Mouse (Mus musculus) lung, embryonic 14.5 days (tissue): ENCODE data around the gene Myl4. TPM values are rescaled to one million over a fixed set of nuclear protein-coding genes. Genes with fewer than 3 reads are reported as not detected.
A peak's percentile ranks its signal among the peaks of the same experiment; 100 is the strongest.

Source experiments
- ATAC-seq: fragments of 200-750 bp; cut with Nextera tagmentation; 2 replicates; pipeline ENCODE4 v1.8.0; 2017; ENCODE audit warnings: mild to moderate bottlenecking, moderate TSS enrichment, moderate library complexity; ENCODE audit not compliant: insufficient read depth
- DNase-seq: peaks from one replicate; pipeline ENCODE4 v3.0.0-alpha.2; 2015
- H3K27ac ChIP-seq: fragments of 300-500 bp; sonication (generic); 2 replicates; pipeline ENCODE4 v1.5.1; 2014; ENCODE audit warnings: low read depth, mild to moderate bottlenecking, moderate library complexity
- H3K27me3 ChIP-seq: fragments of 300-500 bp; sonication (generic); 2 replicates; pipeline ENCODE4 v1.6.1; 2014; ENCODE audit warnings: low read length, control low read depth; ENCODE audit not compliant: insufficient read depth
- H3K36me3 ChIP-seq: fragments of 300-500 bp; sonication (generic); 2 replicates; pipeline ENCODE4 v1.6.1; 2014; ENCODE audit warnings: control low read depth; ENCODE audit not compliant: insufficient read depth
- H3K4me1 ChIP-seq: fragments of 300-500 bp; sonication (generic); 2 replicates; pipeline ENCODE4 v1.6.1; 2014; ENCODE audit warnings: antibody characterized with exemption, control low read depth; ENCODE audit not compliant: insufficient read depth
- H3K4me2 ChIP-seq: fragments of 300-500 bp; sonication (generic); 2 replicates; pipeline ENCODE4 v1.6.1; 2014; ENCODE audit warnings: mild to moderate bottlenecking
- H3K4me3 ChIP-seq: fragments of 300-500 bp; sonication (generic); 2 replicates; pipeline ENCODE4 v1.5.1; 2014; ENCODE audit warnings: low read depth, low read length
- H3K9ac ChIP-seq: fragments of 300-500 bp; sonication (generic); 2 replicates; pipeline ENCODE4 v1.6.1; 2014
- H3K9me3 ChIP-seq: fragments of 300-500 bp; sonication (generic); 2 replicates; pipeline ENCODE4 v1.6.1; 2016; ENCODE audit warnings: low read depth, low read length, control low read depth
- CTCF ChIP-seq: IDR thresholded peaks from 2 replicates; pipeline ENCODE4 v1.5.1; 2016; ENCODE audit warnings: antibody characterized with exemption, low read depth
- WGBS: fragments of 180-500 bp; shearing (Covaris S2); extraction: QIAGEN DNeasy Blood & Tissue Kit; methylation state at CpG from one replicate; pipeline ENCODE4 v1.1.7; 2014; 5-methylcytosine and 5-hydroxymethylcytosine counted together
- polyA plus RNA-seq: library from polyadenylated mRNA; unstranded; fragments of >200 nt; fragmentation: Nextera tagmentation; extraction: Ambion mirVana; gene quantifications from 2 replicates; pipeline ENCODE4 v1.2.1, GENCODE M21; 2014

The Myl4 gene
- polyA plus RNA-seq, 1 experiment from 2014 or later, result 9.8 TPM

DNA sequence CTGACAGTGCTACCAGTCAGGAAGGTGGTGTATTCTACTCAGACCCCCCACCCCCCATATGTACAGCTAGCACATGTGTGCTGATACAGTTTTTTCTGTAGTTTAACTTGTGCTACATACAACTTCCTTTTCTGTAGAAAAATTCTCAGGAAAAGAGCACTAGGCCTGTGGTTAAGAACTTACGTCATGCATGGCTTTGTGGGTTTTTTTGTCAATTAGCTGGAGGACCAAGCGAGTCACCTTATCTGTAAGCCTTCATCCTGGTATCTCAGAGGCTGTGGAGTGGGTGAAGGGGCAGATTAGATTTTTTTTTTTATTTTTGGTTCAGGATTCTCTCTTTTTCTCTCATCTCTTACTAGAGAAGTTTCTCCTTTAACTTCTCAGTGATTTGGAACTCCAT lies 63.7 kb downstream of the Myl4 start:
- 62% methylated on average over 2 of the region's 2 CpGs for WGBS

DNA sequence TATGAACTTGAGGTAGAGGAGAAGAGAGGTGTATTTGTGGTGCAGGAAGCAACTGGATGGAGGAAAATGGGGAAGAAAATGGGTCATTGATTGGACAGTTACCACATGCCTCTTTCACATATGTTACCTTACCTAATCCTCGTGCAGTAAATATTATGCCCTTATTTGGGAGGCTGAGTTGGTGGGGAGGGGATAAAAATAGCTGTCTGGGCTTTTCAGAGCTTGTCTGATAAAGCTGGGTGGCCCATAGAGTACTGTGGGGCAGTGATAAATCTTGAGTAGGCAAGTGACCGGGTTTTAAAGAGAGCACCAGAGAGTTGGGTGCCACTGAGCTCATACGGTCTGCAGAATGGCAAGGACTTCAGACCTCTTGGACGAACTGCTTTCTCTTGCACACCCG lies 65.7 kb downstream of the Myl4 start:
- H3K9ac ChIP-seq, result no peak overlapping the region
- H3K36me3 ChIP-seq, result no peaks in the 10 kb centered on the region
- H3K9me3 ChIP-seq, result no peaks in the 10 kb centered on the region
- no peak overlapping the region for H3K27ac ChIP-seq
- H3K4me2 ChIP-seq, result no peak overlapping the region
- no peak for TF ChIP-seq CTCF
- H3K4me3 ChIP-seq, result no peak overlapping the region
- H3K27me3 ChIP-seq, result no peaks in the 10 kb centered on the region
- 53% methylated on average over 5 of the region's 5 CpGs for WGBS
- no peak for ATAC-seq
- DNase-seq, result no peak
- no peaks in the 10 kb centered on the region for H3K4me1 ChIP-seq

More for the DNA sequence above, 63.7 kb downstream of the Myl4 start:
- no peaks in the 10 kb centered on the region for H3K36me3 ChIP-seq
- no peak overlapping the region for H3K4me2 ChIP-seq
- H3K4me1 ChIP-seq, result no peaks in the 10 kb centered on the region
- no peak for ATAC-seq
- no peaks in the 10 kb centered on the region for H3K9me3 ChIP-seq
- H3K27me3 ChIP-seq, result 0 out of 2 replicates have a peak, but pooled peaks cover 4% of the 10 kb centered on the region
- H3K9ac ChIP-seq, result no peak overlapping the region
- TF ChIP-seq CTCF, result no peak
- H3K27ac ChIP-seq, result no peak overlapping the region
- DNase-seq, result no peak
- no peak overlapping the region for H3K4me3 ChIP-seq

DNA sequence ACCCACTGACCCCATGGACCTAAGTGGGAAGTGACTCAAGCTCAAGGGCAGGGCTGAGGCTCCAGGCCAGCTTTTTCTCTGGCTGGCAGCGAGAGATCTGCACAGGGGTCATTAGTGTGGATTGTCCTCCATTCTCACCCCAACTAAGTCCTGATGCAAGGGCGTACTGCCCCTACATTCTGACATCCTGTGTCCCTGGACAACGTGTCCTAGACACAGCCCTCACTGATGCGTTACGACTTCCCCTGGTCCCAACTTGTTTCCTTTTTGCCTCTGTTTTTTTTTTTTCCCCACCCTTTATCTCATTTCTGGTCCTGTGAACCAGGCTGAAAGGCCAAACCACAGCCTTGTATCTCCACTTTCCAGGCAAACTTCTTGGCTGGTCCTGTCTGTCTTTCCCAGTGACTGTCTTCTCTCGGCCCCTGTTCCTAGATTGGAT lies 68.2 kb downstream of the Myl4 start:
- H3K36me3 ChIP-seq, result no peaks in the 10 kb centered on the region
- H3K4me2 ChIP-seq, result no peak overlapping the region
- DNase-seq (no peak), ATAC-seq (no peak)
- no peak overlapping the region for H3K9ac ChIP-seq
- H3K4me1 ChIP-seq, result no peaks in the 10 kb centered on the region
- no peaks in the 10 kb centered on the region for H3K27me3 ChIP-seq
- H3K9me3 ChIP-seq, result no peaks in the 10 kb centered on the region
- TF ChIP-seq CTCF, result no peak
- 53% methylated on average over 6 of the region's 6 CpGs for WGBS
- no peak overlapping the region for H3K27ac ChIP-seq
- H3K4me3 ChIP-seq, result no peak overlapping the region

DNA sequence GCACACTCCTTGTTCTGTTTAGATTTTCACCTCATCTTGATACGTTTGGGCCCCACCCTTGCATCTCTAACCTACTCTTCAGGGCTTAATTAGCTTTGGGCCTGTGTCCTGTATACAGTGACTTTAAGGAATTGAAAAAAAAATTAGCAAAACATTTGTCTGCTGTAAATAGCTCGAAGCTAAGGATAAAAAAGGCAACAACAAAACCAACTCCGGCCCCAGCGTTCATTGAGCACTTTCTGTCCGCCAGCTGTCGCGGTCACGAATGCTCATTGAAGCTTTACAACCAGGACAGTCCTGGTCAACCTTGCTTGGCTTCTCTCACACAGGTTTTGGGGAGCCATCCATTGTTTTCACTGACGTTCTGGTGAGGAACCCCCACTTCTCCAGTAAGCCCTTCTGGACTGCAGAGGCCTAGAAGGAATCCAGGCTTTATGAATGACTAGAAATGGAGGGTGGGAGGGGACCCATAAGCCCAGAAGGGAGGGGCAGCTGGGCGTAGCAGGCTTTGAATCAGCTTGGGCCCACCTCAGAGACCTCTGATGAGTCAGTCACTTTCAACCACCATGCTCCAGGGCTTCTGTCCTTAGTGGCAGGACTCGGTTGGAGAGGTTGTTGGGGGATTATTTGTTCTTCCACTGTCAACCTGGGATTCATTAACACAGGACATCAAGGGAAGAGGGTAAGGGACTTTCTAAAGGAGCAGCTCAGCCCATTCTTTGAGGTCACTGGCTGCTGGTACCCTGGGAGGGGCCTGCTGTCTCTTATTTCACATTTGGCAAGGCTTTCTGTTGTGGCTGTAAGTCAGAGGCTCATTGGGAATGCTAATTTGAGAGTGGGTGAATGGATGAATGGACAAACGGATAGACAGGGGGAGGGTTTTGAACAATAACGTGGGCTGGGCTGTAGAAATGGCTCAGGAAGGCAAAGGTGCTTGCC lies 68.9 kb downstream of the Myl4 start:
- Histone ChIP-seq H3K27ac (no peak overlapping the region), H3K9me3 (no peaks in the 10 kb centered on the region), H3K27me3 (no peaks in the 10 kb centered on the region), H3K4me2 (no peak overlapping the region), H3K9ac (no peak overlapping the region), H3K36me3 (no peaks in the 10 kb centered on the region), H3K4me3 (no peak overlapping the region), H3K4me1 (no peaks in the 10 kb centered on the region)
- ATAC-seq (no peak), DNase-seq (no peak)
- TF ChIP-seq CTCF, result no peak
- 73% methylated on average over 13 of the region's 13 CpGs for WGBS

DNA sequence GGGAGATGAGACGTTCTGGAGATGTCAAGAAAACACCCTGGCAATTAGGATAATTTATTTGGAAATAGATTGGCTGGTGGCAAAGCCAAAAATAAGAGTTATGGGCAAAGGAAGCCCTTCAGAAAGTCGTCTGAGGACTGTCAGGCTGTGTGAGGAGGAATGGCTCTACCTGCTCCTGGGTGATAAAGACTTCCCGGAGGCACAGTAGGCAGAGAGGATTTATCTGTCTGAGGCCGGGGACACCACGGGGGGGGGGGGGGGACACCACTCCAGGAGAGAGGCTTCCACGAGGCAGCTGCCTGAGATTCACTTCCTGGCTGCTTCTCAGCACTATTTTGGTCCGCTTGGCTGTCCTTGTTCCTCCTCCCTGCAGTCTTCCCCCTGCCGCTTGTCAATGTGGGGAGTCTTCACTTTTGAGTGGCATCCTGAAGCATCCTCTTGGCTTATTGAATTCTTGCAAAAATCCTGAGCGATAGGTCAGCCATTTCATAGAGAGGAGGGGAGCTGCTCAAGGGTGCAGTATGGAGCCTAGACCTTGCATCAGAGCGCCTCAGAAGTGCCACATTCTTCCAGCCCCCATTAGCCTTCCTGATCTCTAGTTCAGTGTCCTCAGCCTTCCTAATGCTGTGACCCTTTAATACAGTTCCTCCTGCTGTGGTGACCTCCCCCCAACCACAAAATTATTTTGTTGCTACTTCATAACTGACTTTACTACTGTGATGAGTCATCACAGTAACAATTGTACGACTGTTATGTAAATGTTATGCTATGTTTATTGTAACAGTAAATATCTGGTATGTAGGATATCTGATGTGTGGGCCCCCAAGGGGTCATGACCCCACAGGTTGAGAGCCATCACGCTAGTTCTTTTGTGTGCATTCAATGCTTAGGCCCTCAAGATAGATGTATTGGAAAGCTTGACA lies 71.8 kb downstream of the Myl4 start:
- Histone ChIP-seq H3K4me1 (peaks cover 6% of the 10 kb centered on the region; the same call in 1 of the 2 replicates), H3K4me2 (no peak overlapping the region), H3K9me3 (no peaks in the 10 kb centered on the region), H3K27ac (no peak overlapping the region), H3K9ac (no peak overlapping the region), H3K27me3 (no peaks in the 10 kb centered on the region), H3K36me3 (no peaks in the 10 kb centered on the region), H3K4me3 (no peak overlapping the region)
- no peak for TF ChIP-seq CTCF
- 28% methylated on average over 12 of the region's 12 CpGs for WGBS
- DNase-seq (no peak), ATAC-seq (no peak)

DNA sequence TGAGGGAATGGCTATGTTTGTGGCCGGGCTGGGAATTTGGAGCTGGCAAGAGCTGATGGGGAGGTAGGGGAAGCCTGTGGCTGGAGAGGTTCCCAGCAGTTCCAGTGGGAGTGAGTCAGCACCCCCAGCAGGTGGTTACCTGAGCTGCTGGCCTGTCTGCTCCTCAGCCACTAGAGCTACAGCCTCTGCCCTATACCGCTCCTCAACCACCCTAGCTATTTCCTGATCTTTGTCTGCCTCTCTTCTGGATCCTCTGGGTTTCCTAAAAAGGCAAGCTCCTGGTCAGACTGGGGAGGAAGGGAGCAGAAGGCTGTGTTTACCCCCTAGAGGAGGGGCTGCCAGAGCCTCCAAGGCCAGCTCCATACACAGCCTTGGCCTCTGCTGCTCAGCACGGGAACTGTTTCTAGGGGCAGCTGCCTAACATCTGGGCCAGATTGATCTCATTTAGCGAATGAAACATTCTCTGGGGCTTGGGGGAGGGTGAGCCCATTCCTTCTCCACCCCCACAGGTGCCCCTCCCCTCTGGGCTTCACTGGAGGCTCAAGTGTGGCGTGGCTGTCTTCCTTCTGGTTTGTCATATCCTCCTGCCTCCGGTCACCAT lies 74.4 kb downstream of the Myl4 start:
- Histone ChIP-seq H3K9me3 (no peaks in the 10 kb centered on the region), H3K27me3 (no peaks in the 10 kb centered on the region), H3K4me2 (no peak overlapping the region), H3K4me1 (peaks cover 6% of the 10 kb centered on the region; the same call in 1 of the 2 replicates), H3K9ac (no peak overlapping the region), H3K4me3 (no peak overlapping the region), H3K36me3 (no peaks in the 10 kb centered on the region), H3K27ac (peak overlapping the region; percentile 65)
- peak; percentile 66 for ATAC-seq
- no peak; the same call in 1 of the 2 replicates for TF ChIP-seq CTCF
- peak; percentile 61 for DNase-seq
- WGBS, result 27% methylated on average over 6 of the region's 6 CpGs
